ENCODE assay signal across 25 mouse cellular contexts in genomic region chr12:70617979-70618378, GRCm38 (mm10).
"Had no signal": no experiment of that assay in that cellular context is flagged by ENCODE, and none has a peak within 500 bp of the region (broad histone marks: within the 10 kb centered on the region; RNA-seq: fewer than 3 reads in every experiment).

No protein-coding gene starts in this region.

- H3K36me3 ChIP-seq: heart, embryonic 10.5 days; heart, embryonic 12.5 days; hindbrain, embryonic 10.5 days; hindbrain, embryonic 12.5 days; intestine, embryonic 15.5 days; limb, embryonic 13.5 days; limb, embryonic 15.5 days had no signal

- H3K27ac ChIP-seq: heart, embryonic 10.5 days; hindbrain, embryonic 10.5 days; hindbrain, embryonic 12.5 days; hindbrain, embryonic 14.5 days; intestine, embryonic 15.5 days; layer of hippocampus, adult 2 months; limb, embryonic 13.5 days; limb, embryonic 15.5 days had no signal

- H3K27me3 ChIP-seq: heart, embryonic 12.5 days; hindbrain, embryonic 12.5 days; intestine, embryonic 15.5 days; limb, embryonic 13.5 days; limb, embryonic 15.5 days had no signal

- H3K4me3 ChIP-seq: heart, embryonic 10.5 days; heart, embryonic 12.5 days; hindbrain, embryonic 10.5 days; hindbrain, embryonic 12.5 days; intestine, embryonic 15.5 days; layer of hippocampus, adult 2 months; limb, embryonic 13.5 days; limb, embryonic 15.5 days had no signal

- H3K4me2 ChIP-seq: heart, embryonic 12.5 days; hindbrain, embryonic 12.5 days; hindbrain, embryonic 14.5 days; intestine, embryonic 15.5 days; limb, embryonic 13.5 days; limb, embryonic 15.5 days had no signal

- ATAC-seq: forebrain, postnatal 0 days; hindbrain, embryonic 16.5 days; inflammation-experienced regulatory T-cells, adult 6 months; intestine, embryonic 15.5 days; intestine, postnatal 0 days had no signal

- H3K9ac ChIP-seq: forebrain, postnatal 0 days; heart, embryonic 12.5 days; hindbrain, embryonic 12.5 days; hindbrain, embryonic 14.5 days; intestine, embryonic 15.5 days; limb, embryonic 13.5 days; limb, embryonic 15.5 days had no signal

- DNase-seq: forebrain, postnatal 0 days; gastrocnemius, postnatal 14 days; gastrocnemius, postnatal 36 days; heart, adult 18-20 months; heart, postnatal 10 days; heart, postnatal 4 days; kidney, adult 18-20 months; kidney, adult 8-10 months; kidney, postnatal 10 days; kidney, postnatal 25 days; kidney, postnatal 4 days; layer of hippocampus, postnatal 36 days; left cerebral cortex, postnatal 4 days had no signal

- H3K4me1 ChIP-seq: intestine, embryonic 15.5 days had no signal

- H3K9me3 ChIP-seq: heart, embryonic 10.5 days; heart, embryonic 12.5 days; hindbrain, embryonic 10.5 days; hindbrain, embryonic 12.5 days; intestine, embryonic 15.5 days; limb, embryonic 13.5 days; limb, embryonic 15.5 days had no signal
